Mouse (Mus musculus) c-Kit-negative CD71-positive TER-119-positive erythroid progenitor cells, embryonic 14.5 days (primary cell): ENCODE results near the gene Pax5.

Source experiments
- DNase-seq: peaks from one replicate; pipeline ENCODE4 v3.0.0-alpha.2; 2013; ENCODE audit warnings: low read depth, low spot score

Gene Pax5

DNA sequence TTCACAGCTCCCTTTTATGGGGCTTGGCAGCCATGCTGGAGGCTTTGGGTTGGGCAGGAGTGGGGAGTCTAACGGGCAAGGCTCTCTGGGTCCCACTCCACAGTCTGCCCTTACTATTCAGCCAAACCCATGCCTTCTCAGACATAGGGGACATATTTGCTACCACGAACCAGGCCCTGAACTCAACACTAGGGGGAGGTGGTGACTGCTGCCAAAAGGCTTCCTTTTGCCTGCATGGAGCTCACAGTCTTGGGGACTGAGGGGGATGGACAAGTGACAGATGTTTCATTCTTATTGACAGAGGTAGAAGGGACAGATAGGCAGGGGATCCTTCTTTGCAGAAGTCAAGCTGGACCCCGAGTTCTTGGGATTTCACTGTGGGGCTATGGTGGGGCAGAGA lies 42.1 kb downstream of the Pax5 start:
- DNase-seq, result no peak

DNA sequence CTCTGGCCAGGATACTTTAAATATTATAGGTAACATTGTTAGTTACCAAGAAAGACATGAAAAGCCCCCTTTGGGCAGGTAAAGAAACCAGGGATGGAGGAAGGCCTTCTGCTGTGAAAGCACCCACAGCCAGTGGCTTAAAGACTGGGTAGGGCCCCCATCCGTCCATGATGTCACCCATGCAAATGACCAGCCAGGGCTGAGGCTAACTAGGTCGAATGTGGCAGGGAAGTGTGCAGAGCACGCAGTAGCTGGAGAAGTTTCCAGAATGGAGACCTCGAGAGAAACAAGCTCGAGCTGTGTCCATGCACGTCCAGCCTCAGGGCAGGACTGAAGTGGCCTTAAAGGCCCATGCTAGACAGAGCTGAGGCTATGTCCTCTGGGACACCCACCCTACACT lies 42.9 kb downstream of the Pax5 start:
- no peak for DNase-seq

DNA sequence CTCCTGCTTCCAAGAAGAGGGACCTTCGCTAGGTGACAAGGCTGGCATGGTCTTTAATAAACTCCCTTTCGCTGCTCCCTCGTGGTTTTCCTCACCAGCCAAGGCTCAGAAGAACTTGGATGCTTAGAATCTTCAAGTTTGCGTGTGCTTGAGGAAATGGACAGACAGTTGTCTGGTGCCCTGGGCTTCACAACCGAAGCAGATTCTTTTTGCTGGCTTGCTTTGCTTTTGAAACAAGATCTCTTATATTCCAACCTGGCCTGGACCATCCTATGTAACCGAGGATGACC lies 45.6 kb downstream of the Pax5 start:
- DNase-seq, result no peak

DNA sequence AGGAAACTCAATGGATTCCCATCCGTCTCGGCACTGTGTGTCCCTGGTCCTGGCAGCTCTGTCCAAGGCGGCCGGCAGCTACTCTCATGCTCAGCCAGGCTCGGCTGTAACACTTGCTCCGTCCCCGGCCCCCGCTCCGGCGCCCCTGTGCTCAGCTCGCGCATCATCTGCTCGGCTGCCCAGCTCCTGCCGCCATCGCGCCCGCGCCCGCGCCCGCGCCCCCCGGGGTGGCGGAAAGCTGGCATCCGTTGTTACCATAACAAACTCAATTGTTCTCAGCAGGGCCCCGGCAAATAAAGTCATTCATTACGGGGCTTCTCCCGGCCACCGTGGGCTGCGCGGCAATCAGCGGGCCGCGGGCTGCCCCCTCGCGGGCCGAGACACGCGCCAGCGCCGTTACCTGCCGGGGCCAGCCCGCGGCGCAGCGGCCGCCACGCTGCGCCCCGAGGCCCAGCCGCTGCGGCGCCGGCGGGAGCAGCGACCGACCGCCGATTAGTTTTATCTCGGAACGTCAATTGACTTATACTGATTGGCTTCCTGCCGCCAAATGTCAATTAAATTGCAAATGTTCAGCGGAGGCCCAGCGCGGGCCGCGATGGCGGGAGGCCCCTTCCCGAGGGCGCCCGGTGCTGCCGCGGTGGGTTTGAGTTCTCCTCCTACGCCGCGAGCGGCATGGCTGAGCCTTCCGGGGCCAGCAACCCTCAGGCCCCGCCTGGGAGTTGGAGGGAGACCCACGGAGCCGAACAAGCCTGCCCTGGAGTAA lies 46.1 kb downstream of the Pax5 start:
- DNase-seq, result no peak

DNA sequence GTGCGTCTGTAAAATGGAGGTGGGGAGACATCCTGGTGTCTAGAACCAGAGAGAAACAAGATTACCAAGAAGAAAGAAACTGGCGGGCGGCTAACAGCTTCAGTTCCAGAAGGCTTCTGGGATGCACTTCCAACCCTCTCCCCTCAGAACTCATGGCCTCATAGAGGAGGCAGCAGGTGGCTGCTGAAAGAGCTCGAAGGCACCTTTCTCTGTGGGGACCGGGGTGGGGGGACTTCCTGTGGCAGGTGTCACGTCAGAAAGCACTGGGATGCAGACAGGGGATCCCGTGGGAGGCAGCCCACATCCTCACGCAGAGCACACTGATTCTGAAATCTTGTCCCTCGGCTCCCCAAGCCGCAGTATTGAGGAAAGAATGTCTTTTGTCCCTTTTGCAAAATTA lies 46.8 kb downstream of the Pax5 start:
- no peak for DNase-seq

DNA sequence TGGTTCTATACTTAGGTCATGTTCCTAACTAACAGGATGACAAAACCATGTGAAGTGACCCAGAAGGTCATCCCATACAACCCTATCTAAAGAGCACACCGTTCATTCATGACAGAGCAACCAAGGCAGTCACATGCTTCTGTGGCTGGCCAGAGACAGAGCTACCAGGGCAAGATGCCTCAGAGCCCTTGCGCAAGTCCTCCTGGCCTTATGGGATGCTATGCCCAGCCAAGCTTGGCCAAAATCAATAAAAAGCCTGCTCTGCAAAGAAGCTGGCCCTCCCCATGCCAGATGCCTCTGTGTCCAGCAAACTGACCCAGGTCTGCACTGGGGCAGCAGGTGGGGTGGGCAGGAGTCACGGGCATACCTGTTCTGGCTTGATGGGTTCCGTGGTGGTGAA lies 65.1 kb downstream of the Pax5 start:
- DNase-seq, result no peak

DNA sequence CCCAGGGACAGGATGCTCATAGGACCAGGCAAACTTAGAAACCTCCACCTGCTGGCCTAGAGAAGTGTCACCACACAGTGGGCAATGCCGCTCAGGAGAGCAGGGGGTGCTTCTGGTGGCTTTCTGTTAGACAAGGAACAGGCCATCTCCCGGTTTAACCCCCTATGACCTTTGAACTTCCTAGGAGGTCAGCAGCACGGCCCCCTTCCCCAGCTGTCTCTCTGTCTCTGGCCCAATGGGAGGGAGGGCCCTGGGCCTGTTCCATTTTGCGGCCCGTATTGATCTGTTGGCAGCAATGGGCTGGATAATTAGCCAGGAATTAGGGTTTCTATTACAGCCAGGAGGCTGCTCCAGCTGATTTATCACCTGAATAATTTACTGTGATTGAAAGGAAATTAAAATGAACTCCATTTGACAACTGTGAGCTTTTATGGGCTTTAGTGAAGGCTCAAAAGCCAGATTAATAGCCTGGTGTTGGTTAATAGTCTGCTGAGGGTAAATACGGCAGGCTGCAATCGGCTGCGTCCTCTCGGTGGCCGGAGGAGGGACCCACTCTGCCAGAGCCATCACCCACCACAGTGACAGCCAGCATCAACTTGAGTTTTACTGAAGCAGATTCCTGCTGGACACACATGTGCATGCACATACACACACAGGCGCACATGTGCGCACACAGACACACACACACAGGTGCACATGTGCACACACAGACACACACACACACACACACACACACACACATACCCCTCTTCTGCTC lies 68.3 kb downstream of the Pax5 start:
- DNase-seq, result no peak

DNA sequence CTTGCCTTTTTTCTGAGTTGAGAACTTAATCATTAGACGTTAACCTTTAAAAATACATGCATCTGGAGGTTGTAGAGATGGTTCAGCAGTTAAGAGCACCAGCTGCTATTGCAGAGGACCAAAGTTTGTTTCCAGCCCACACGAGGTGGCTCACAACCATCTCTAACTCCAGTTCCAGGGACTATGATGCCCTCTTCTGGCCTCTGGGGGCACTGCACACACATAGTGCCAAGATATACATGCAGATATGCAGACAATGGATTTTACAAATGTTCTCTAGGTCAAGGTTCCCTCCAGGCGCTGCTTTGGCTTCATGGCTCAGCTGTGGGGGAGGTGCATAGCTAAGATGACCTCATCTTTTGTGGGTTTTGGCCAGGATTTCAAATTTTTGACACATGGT lies 74.7 kb downstream of the Pax5 start:
- DNase-seq, result no peak

DNA sequence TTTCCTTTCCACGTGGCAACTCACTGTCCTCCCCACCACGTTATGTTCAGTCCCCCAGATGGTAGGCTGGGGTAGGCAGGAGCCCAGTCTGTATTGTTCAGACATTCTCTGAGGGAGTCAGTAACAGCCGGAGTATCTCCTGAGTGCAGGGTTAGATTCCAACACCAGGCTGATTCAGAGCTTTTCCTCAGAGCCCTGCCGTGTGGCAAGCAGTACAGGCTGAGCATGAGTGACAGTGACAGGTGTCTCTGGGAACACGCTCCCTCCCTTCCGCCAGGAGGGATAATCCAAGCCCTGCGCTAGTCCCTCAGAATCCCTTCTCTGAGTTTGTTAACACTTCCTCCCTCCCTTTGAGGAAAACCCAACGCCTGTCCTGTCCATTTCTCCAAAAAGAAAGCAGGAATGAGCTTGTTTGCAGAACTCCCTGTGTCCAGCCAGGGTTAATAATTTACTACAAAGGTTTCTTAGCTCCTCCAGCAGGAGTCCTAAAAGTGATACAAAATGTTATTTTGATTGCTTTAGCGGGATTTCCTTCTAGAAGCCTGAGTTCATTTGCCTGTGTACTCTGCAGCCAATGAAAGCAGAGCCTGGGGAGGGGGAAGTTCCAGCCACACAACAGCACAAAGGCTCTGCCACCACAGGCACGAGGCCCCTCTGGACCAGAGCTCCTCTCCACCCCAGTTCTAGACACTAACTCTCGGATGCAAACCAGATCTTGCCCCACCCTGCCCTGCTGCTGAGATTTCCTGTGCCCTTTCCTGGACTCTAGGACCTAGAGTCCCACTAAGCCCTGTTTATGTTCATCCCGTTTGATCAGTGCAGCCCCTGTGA lies 76.4 kb downstream of the Pax5 start:
- DNase-seq, result no peak

DNA sequence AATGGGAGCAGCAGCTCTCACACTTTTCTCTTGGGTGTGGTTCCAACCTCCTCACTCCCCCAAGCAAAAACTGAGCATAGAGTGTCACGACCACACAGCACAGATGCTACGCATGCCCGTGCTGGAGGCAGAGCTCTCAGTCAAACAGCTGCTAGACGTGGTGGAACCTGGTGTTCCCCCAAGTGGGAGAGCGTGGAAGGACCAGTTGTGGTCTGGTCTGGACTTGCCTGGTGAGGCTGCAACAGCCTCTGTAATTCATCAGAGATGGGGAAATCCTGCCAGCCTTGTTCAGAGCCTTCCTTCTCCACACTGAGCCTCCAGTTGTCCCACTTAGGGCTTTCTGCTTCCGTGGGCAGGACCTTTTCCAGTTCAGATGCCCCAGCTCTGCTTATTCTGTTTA lies 80.2 kb downstream of the Pax5 start:
- no peak for DNase-seq

DNA sequence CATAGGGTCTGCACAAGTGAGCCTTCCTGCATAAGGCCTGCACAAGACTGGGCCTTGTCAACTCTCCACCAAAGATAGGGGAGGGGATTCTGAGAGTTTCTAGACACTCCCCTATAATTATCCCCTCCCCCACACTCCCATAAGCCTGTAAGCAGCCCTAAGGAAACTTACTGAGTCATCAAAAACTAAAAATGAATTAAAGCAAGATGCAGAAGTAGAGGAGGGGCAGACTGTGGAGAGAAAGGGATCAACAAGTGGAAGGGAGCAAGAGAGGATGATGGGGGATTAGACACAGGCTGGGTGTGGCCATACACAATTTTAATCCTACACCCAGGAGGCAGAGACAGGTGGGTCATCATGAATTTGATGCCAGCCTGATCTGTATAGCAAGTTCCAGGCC lies 82.4 kb downstream of the Pax5 start:
- DNase-seq, result no peak

DNA sequence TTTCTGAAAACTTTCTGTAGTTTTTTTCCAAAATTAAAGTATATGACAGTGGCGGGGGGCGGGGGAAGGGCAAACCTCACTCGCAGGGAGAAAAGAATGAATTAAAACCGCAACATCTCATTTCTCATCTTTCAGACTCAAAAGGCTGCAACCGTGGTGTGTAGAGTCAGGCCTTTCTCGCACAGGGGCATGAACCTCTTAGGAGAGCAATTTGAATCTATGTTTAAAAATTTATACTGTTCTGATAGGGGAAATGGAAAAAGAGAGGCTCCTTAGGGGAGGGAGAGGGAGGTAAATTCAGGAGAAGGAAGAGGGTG lies 85.2 kb downstream of the Pax5 start:
- no peak for DNase-seq

DNA sequence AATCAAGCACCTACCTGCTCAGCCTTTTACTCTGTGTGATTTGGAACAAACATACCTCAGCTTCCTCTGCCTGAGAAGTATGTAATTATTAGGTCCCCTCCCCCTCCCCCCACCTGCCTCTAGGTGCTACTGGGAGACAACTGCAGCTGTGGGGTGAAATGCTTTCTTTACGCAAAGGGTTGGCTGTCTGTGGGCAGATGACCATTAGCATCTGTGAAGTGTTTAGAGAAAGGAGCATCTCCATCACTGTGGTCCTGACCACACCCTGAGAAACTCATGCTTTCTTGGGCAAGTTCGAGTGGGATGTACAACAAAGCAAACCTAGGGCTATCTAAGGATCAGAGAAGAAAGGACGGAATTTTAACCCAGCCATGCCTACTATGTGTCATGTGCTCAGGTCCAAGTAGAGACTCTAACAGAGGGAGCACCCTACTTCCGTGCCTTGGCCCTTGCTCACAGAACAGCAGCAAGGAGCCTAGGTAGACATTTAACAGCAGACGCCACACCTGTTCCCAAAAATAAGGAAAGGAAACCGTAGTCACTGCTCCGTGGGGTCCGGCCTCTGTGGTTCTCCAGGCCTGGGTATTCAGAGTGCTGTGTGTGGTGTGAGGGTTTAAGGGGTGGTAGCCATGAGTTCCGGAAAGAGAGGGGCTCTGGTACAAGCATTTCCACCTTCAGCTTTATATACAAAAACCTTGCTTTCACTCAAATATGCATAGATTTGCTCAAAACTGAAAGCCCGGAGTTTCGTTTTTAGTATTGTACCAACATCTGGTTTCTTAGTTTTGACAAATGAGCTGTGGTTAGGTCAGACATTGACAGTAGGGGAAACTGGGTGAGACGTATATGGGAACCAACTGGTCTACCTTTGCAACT lies 85.8 kb downstream of the Pax5 start:
- no peak for DNase-seq

DNA sequence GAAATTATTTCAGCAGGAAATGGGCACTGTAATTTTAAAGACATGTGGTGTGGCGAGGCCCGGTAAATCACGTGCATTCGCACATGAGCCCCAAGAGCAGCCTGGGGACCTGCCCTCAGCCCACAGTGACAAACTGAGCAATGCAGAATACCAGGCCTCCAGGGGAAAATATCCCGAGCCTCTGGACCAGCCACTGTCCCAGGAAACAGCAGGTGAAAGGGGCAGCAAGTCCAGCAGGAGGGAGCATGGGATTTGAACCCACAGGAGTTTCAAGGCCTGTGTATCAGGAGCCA lies 86.9 kb downstream of the Pax5 start:
- no peak for DNase-seq

DNA sequence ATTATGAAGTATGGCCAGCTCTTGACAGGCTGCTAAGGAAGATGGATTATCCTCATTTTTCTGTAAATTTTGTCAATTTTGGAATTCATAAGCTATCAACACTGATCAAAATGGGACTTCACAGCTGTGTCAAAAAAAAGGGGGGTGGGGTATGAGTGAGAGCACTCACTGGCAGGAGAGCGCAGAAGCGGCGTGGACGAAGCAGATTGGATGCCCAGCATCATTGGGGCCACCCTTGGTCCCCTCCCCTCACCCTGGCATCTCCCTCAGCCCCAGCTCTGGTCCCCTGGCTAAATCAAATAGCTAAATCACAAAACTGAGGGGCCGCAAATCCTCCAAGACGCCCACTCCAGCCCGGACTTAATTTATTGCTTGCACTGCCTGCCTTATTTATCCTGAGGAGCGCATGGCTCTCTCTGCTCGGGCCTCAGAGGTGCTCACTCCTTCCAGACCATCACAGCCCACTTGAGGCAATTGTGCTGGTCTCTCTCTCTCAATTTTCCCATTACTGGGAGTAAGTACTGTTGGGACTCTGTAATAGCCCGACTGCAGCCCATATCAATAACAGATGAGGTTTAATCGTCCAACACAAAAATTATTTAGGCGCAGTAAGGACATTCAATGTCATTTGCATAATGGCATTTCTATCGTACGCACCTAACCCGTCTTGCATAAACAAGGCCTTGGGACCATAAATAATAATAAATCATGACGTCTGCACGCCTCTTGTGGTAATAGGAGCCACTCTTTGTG lies 87.4 kb downstream of the Pax5 start:
- no peak for DNase-seq

DNA sequence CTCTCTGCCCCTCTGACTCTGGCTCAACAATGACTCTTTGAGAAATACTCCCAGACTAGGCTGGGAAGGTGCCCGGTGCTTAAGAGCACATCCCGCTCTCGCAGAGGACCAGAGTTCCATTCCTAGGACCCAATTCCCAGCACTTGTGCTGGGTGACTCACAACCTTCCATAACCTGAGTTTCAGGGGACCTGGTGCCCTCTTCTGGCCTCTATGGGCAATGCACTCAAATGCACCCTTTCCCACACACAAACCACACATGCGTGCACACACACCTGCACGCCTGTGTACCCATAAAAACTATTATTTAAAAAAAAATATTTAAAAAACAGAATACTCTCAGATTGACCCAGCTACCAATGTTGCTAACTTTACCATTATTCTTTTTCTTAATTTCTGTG lies 90.0 kb downstream of the Pax5 start:
- DNase-seq, result no peak

DNA sequence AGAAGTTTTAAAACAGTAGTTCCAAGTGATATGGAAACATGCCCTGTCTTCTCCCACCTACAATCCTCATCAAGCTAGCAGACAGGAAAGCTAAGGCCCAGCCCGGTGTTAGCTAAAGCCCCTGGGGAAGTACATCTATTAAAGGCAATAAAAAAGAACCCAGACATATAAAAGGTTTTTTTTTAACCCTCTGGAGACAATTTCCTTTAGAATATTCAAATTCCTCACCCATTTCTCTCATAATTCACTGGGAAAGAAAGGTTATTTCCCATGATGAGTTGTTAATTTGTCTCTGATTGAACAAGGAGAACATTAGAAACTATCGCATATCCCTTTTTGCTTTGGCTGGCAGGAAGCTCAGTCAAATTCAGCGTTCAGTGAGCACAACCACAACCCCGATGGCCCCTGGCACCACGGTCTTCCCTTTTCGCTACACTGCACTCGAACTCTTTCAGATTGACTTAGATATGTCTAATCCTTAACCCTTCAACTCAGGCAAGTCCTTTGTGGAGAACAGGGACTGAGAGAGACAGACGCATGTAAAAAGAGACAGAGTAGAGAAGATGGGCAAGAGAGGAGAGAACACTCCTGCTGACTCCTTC lies 96.1 kb downstream of the Pax5 start:
- DNase-seq, result no peak

DNA sequence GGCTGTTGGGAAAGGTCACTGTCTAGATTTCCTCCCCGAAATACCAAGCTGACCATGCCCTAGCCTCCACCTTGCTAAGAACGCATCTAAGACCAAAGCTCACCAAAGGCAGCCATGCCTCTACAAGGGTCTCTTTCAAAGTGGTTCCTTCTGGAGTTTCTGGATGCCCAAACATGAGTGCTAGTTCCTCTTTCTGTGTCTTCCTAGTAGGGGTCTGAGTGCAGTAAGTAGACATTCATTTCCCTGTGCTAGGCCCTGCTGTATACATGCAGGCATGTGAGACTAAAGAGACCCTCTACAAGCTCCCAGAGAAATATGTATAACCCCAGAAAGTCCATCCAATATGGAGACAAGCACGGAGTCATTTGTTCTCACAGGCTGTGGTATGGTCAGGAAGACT lies 97.9 kb downstream of the Pax5 start:
- DNase-seq, result no peak

DNA sequence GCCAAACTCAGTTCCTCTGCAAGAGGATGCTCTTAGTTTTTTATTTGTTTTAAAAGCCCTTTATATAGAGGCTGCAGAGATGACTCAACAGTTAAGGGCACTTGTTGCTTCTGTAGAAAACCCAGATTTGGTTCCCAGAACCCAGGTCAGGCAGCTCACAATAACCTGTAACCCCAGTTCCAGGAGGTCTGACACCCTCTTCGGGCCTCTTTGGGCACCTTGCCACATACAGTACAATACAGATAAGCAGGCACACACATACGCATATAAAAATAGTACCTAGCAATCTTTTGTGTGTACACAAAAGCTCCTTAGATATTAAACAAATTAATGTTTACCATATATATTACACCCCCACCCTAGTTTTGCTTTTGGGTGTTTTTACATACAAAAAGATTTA lies 104.8 kb downstream of the Pax5 start:
- DNase-seq, result no peak

DNA sequence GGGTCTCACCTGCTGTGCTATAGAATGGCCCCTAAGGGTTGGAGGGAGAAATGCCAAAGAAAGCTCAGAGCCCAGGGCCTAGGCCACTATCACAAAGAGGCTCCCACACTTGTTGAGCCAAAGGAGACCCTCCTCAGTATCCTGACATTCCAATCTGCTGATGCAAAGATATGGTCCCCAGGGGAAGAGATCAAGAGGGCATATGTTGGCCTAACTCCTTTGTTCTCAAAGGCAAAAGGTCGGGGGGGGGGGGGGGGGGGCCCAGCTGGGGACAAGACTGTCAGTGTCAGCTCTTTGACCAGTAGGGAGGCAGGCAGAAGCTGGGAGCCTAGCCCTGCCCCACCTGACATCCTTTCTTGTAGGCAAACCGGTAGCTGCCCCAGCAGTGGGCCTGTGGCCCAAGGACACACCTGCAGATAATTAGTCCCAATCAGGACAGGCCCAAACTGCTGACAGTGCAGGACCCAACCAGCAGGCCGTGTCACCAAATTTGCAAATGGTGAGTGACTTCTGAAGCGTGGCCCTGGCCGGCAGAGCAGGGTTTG lies 108.0 kb downstream of the Pax5 start:
- no peak for DNase-seq

DNA sequence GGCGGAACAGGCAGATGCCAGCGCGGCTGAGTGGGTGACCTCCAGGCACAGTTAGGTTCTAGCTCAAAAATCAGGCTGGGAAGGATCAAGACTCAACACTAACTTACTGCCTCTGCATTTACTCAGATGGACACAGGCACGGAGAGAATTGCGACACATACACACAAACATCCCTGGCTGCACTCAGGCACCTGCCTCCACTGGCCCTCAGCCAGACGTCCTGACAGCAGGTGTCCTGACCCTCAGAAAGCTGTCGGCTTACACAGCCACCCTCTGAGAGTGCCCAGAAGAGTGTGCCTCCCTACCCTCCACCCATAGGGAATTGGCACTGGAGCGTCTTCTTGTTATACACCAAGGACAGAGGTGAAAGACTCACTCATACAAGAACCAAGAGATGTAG lies 108.9 kb downstream of the Pax5 start:
- no peak for DNase-seq
